Mouse (Mus musculus): Measurements from ENCODE around the gene Snorc.
"Not testable (repeated sequence)": the region's sequence is repeated elsewhere in the genome, so short reads cannot be mapped to it uniquely, and the experiment has no call there.

DNA sequence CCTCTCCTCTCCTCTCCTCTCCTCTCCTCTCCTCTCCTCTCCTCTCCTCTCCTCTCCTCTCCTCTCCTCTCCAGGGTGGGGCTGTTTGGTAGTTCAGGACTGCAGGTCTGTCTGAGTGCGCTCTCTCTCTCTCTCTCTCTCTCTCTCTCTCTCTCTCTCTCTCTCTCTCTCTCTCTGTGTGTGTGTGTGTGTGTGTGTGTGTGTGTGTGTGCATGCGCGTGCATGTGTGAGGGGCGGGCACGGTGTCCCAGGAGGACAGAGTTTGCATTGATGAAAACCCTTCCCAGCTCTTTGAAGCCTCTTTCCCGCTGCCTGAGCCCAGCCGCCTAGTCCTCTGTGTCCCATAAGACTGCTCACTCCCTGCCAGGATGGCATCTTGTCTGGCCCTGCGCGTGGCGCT is at the start of gene Snorc:
- not testable (repeated sequence) for TF ChIP-seq CTCF (IDR thresholded peaks at IDR 0.05; ENCODE audit: low read depth, low read length); GATA1 (IDR thresholded peaks at IDR 0.05; ENCODE audit: borderline replicate concordance, low read length); TAL1 (conservative IDR thresholded peaks at IDR 0.05; ENCODE audit: low read depth, low read length); POLR2AphosphoS5 (IDR thresholded peaks at IDR 0.05; ENCODE audit: insufficient replicate concordance, low read depth, low read length)
